Mouse (Mus musculus) small intestine, adult 2 months (tissue): ENCODE results near the gene Fmod. TPM values are rescaled to one million over a fixed set of nuclear protein-coding genes. Genes with fewer than 3 reads are reported as not detected.

Source experiments
- H3K27ac ChIP-seq: fragments of 200-500 bp; 2 replicates; pipeline ENCODE4 v1.5.1; 2012; ENCODE audit warnings: low read depth, low read length, control low read depth, inconsistent platforms; ENCODE audit not compliant: insufficient read depth
- H3K27me3 ChIP-seq: fragments of 200-500 bp; 2 replicates; pipeline ENCODE4 v1.6.1; 2012; ENCODE audit warnings: mild to moderate bottlenecking, moderate library complexity, low read length, inconsistent platforms; ENCODE audit not compliant: control insufficient read depth, insufficient read depth
- H3K36me3 ChIP-seq: fragments of 200-500 bp; 2 replicates; pipeline ENCODE4 v1.6.1; 2012; ENCODE audit warnings: mild to moderate bottlenecking, low read length, control low read depth, inconsistent platforms; ENCODE audit not compliant: control insufficient read depth, insufficient read depth
- H3K4me1 ChIP-seq: fragments of 200-500 bp; 2 replicates; pipeline ENCODE4 v1.6.1; 2012; ENCODE audit warnings: low read length, inconsistent platforms, mixed read lengths; ENCODE audit not compliant: control insufficient read depth, insufficient read depth, insufficient read length
- H3K4me3 ChIP-seq: fragments of 200-500 bp; 2 replicates; pipeline ENCODE4 v1.5.1; 2012; ENCODE audit warnings: low read depth, mild to moderate bottlenecking, control low read depth, inconsistent platforms, low read length, moderate library complexity
- CTCF ChIP-seq: fragments of 200-500 bp; IDR thresholded peaks from 2 replicates; pipeline ENCODE4 v1.5.1; 2012; ENCODE audit warnings: low read depth, mild to moderate bottlenecking, control low read depth, inconsistent platforms, low read length, moderate library complexity, mixed read lengths; ENCODE audit not compliant: insufficient replicate concordance, insufficient read length; ENCODE audit errors: extremely low read depth
- POLR2A ChIP-seq: fragments of 200-500 bp; IDR thresholded peaks from 2 replicates; pipeline ENCODE4 v1.6.1; 2012; ENCODE audit warnings: low read depth, mild to moderate bottlenecking, control low read depth, inconsistent platforms, low read length, moderate library complexity
- WGBS: fragments of 180-500 bp; shearing (Covaris S2); methylation state at CpG from one replicate; pipeline ENCODE4 v1.1.7; 2018; 5-methylcytosine and 5-hydroxymethylcytosine counted together
- polyA plus RNA-seq: library from polyadenylated mRNA; depleted of rRNA; stranded (reverse); fragments of >200 nt; gene quantifications from 2 replicates; pipeline ENCODE4 v1.2.3, GENCODE M21; 2012

The Fmod gene
- polyA plus RNA-seq, 1 experiment: 0.48 TPM

GRCm38 (mm10) chr1:134026741-134027140 lies 10.3 kb upstream of the Fmod start:
- Histone ChIP-seq H3K36me3 (no peaks in the 10 kb centered on the region), H3K4me3 (no peak overlapping the region), H3K27ac (no peak overlapping the region), H3K4me1 (no peaks in the 10 kb centered on the region), H3K27me3 (no peaks in the 10 kb centered on the region)
- 90% methylated on average over 9 of the region's 9 CpGs for WGBS
- no peak for TF ChIP-seq POLR2A
- no peak for TF ChIP-seq CTCF

- Histone ChIP-seq H3K27ac (no peak overlapping the region), H3K36me3 (no peaks in the 10 kb centered on the region), H3K4me3 (no peak overlapping the region), H3K27me3 (no peaks in the 10 kb centered on the region), H3K4me1 (no peaks in the 10 kb centered on the region)
- WGBS: 63% methylated on average over 14 of the region's 14 CpGs
- TF ChIP-seq POLR2A (no peak), CTCF (no peak)
These were observed 8.8 kb upstream of the Fmod start for GRCm38 (mm10) chr1:134028161-134028846.

- WGBS: 65% methylated on average over 2 of the region's 2 CpGs
- Histone ChIP-seq H3K4me1 (no peaks in the 10 kb centered on the region), H3K27ac (no peak overlapping the region), H3K27me3 (no peaks in the 10 kb centered on the region), H3K4me3 (no peak overlapping the region), H3K36me3 (no peaks in the 10 kb centered on the region)
- TF ChIP-seq CTCF (peak; percentile 22; the same call in 1 of the 2 replicates), POLR2A (no peak)
These were observed 562 bp upstream of the Fmod start for GRCm38 (mm10) chr1:134036492-134036891.

DNA sequence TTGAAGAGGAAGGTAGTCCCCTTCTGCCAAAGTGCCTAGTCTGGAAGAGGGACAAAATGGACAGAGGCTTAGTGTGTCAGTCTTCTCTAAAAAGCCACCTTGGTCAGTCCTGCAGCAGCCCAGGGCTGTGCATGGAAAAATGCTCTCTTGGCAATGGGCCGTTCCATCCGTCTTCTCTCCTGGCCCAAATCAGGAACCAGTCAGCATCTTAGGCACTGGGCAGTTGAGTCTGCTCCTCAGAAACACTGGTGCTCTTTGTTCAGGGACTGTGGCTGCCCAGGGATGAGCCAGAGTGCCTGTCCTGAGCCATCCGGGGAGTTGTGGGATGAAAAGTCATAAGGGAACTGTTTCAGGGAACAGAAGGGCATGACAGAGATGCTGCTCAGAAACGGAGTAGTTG lies 1.3 kb downstream of the Fmod start:
- H3K36me3 ChIP-seq: no peaks in the 10 kb centered on the region
- no peak overlapping the region for H3K27ac ChIP-seq
- 93% methylated on average over 4 of the region's 4 CpGs for WGBS
- H3K4me1 ChIP-seq: no peaks in the 10 kb centered on the region
- TF ChIP-seq CTCF (no peak), POLR2A (no peak)
- H3K4me3 ChIP-seq: no peak overlapping the region
- H3K27me3 ChIP-seq: no peaks in the 10 kb centered on the region

GRCm38 (mm10) chr1:134039361-134039760 lies 2.3 kb downstream of the Fmod start:
- no peak for TF ChIP-seq POLR2A
- TF ChIP-seq CTCF: no peak
- Histone ChIP-seq H3K36me3 (no peaks in the 10 kb centered on the region), H3K27ac (no peak overlapping the region), H3K27me3 (no peaks in the 10 kb centered on the region), H3K4me3 (no peak overlapping the region), H3K4me1 (no peaks in the 10 kb centered on the region)
- WGBS: 79% methylated on average over 2 of the region's 2 CpGs

- Histone ChIP-seq H3K4me3 (no peak overlapping the region), H3K27me3 (no peaks in the 10 kb centered on the region), H3K36me3 (no peaks in the 10 kb centered on the region), H3K27ac (no peak overlapping the region), H3K4me1 (no peaks in the 10 kb centered on the region)
- 51% methylated on average over 2 of the region's 2 CpGs for WGBS
- TF ChIP-seq CTCF (no peak), POLR2A (no peak)
These were observed 4.8 kb downstream of the Fmod start for GRCm38 (mm10) chr1:134041900-134042299.

GRCm38 (mm10) chr1:134042341-134042740 lies 5.3 kb downstream of the Fmod start:
- WGBS: 81% methylated on average over 1 of the region's 1 CpGs
- TF ChIP-seq POLR2A (no peak), CTCF (no peak)
- H3K27me3 ChIP-seq: no peaks in the 10 kb centered on the region
- H3K36me3 ChIP-seq: no peaks in the 10 kb centered on the region
- no peaks in the 10 kb centered on the region for H3K4me1 ChIP-seq
- no peak overlapping the region for H3K27ac ChIP-seq
- no peak overlapping the region for H3K4me3 ChIP-seq
